Mouse (Mus musculus): ENCODE measurements around the gene Mavs.

GRCm38 (mm10) chr2:131242180-131242579 is 8.3 kb downstream of the Mavs start:
- no peak for TF ChIP-seq CTCF (IDR thresholded peaks at IDR 0.05; ENCODE audit: insufficient read depth, low read length)
- no peak for TF ChIP-seq POLR2A (IDR thresholded peaks at IDR 0.05; ENCODE audit: borderline replicate concordance, extremely low read depth, low read depth, low read length)
